Mouse (Mus musculus) liver, embryonic 13.5 days (tissue): ENCODE results near the gene Olfr1233. TPM values are rescaled to one million over a fixed set of nuclear protein-coding genes. Genes with fewer than 3 reads are reported as not detected.

Experiments
- ATAC-seq: fragments of 200-750 bp; cut with Nextera tagmentation; 2 replicates; pipeline ENCODE4 v1.8.0; 2017; ENCODE audit warnings: low read depth, mild to moderate bottlenecking, moderate number of reproducible peaks, moderate library complexity
- DNase-seq: peaks from one replicate; pipeline ENCODE4 v3.0.0; 2022
- H3K27ac ChIP-seq: fragments of 300-500 bp; sonication (generic); 2 replicates; pipeline ENCODE4 v1.5.1; 2015; ENCODE audit warnings: moderate library complexity, mild to moderate bottlenecking, inconsistent platforms
- H3K27me3 ChIP-seq: fragments of 300-500 bp; sonication (generic); 2 replicates; pipeline ENCODE4 v1.6.1; 2015; ENCODE audit warnings: mild to moderate bottlenecking, inconsistent platforms
- H3K36me3 ChIP-seq: fragments of 300-500 bp; sonication (generic); 2 replicates; pipeline ENCODE4 v1.6.1; 2015; ENCODE audit warnings: mild to moderate bottlenecking, inconsistent platforms
- H3K4me1 ChIP-seq: fragments of 300-500 bp; sonication (generic); replicated peaks from 2 replicates; pipeline ENCODE4 v1.6.1; 2015; ENCODE audit warnings: inconsistent platforms
- H3K4me2 ChIP-seq: fragments of 300-500 bp; sonication (generic); 2 replicates; pipeline ENCODE4 v1.6.1; 2015; ENCODE audit warnings: inconsistent platforms, mild to moderate bottlenecking, moderate library complexity
- H3K4me3 ChIP-seq: fragments of 300-500 bp; sonication (generic); replicated peaks from 2 replicates; pipeline ENCODE4 v1.5.1; 2015; ENCODE audit warnings: mild to moderate bottlenecking, inconsistent platforms
- H3K9ac ChIP-seq: fragments of 300-500 bp; sonication (generic); 2 replicates; pipeline ENCODE4 v1.6.1; 2015; ENCODE audit warnings: mild to moderate bottlenecking, inconsistent platforms
- H3K9me3 ChIP-seq: fragments of 300-500 bp; sonication (generic); replicated peaks from 2 replicates; pipeline ENCODE4 v1.6.1; 2016; ENCODE audit warnings: inconsistent platforms
- WGBS: fragments of 180-500 bp; shearing (Covaris S2); methylation state at CpG from one replicate; pipeline ENCODE4 v1.1.7; 2015; ENCODE audit not compliant: insufficient replicate concordance; 5-methylcytosine and 5-hydroxymethylcytosine counted together
- polyA plus RNA-seq: library from polyadenylated mRNA; unstranded; fragments of >200 nt; fragmentation: Nextera tagmentation; extraction: Ambion mirVana; gene quantifications from 2 replicates; pipeline ENCODE4 v1.2.1, GENCODE M21; 2015

Olfr1233 gene
- polyA plus RNA-seq, result not detected in 2 replicates

DNA sequence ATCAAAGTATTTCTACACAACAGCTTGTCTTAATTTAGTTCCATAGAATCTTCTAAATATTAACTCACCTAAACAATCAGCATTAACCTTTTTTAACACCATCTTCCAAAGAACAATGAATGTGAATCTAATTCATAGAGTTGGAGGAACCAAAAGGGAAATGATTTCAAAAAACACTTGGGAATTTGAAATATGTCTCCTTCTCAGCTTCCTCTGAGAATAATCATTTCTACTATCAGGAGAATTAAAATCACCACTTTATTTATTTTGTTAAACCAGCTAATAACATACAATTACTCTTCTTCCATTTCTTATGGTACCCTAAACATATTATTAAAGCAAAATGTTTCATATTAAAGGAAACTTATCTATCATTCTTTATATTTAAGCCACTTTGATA, at the start of gene Olfr1233:
Olfr1233 (minus strand) TSS at position 101 of the 400 bp plus-strand sequence.
- no peak for ATAC-seq
- DNase-seq, result no peak
- Histone ChIP-seq H3K36me3 (no peaks in the 10 kb centered on the region), H3K9ac (no peak within 1 kb of the TSS), H3K9me3 (no peaks in the 10 kb centered on the region), H3K27ac (no peak within 1 kb of the TSS), H3K4me2 (no peak within 1 kb of the TSS), H3K4me1 (no peaks in the 10 kb centered on the region), H3K4me3 (no peak within 1 kb of the TSS), H3K27me3 (no peaks in the 10 kb centered on the region)

DNA sequence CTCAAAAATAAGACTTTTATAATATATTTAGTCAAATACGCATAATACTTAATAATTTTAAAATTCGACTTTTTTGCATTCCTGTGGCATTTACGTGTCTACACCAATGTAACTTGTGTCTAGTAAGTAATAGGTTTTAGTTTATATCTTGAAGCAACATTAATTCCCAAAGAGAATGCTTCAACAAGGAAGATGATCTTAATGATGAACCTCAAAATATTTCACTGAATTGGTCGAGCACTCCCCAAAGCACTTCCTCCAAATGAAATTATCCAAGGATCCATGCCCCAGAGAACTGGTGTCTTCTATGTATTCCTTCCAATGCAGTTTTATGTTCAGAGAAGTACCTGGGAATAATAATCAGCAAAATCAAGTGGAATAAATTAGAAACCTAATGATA, 22.6 kb upstream of the Olfr1233 start, which contains the start of gene Olfr1234:
Olfr1234 (minus strand) TSS at position 101 of the 400 bp plus-strand sequence.
- H3K4me2 ChIP-seq, result no peak within 1 kb of the TSS
- H3K4me3 ChIP-seq, result no peak within 1 kb of the TSS
- H3K27me3 ChIP-seq, result no peaks in the 10 kb centered on the region
- DNase-seq (no peak), ATAC-seq (no peak)
- no peaks in the 10 kb centered on the region for H3K9me3 ChIP-seq
- H3K9ac ChIP-seq, result no peak within 1 kb of the TSS
- 64% methylated on average over 4 of the region's 4 CpGs for WGBS
- H3K4me1 ChIP-seq, result no peaks in the 10 kb centered on the region
- H3K36me3 ChIP-seq, result no peaks in the 10 kb centered on the region
- no peak within 1 kb of the TSS for H3K27ac ChIP-seq

DNA sequence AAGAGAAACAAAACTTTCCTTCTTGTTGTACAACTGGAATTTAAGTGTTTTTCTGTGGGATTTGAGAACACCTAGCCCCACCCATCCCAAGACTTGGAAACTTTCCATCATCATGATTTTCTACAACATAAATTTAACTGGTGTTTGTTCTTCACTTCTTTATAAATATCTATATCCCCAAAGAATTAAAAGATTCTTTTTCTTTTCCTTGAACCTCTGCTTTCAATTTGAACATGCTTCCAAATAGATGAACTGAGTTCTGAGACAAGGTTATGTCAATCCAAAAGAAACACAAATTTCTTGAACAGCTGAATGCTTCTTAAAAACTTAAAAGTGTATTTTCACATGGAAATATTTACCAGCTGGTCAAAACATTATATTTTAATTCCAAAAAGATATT, 12.6 kb downstream of the Olfr1233 start, which contains the start of gene Olfr1232:
Olfr1232 (minus strand) TSS at position 101 of the 400 bp plus-strand sequence.
- no peak within 1 kb of the TSS for H3K4me2 ChIP-seq
- DNase-seq (no peak), ATAC-seq (no peak)
- no peaks in the 10 kb centered on the region for H3K4me1 ChIP-seq
- H3K9me3 ChIP-seq, result no peaks in the 10 kb centered on the region
- H3K27me3 ChIP-seq, result no peaks in the 10 kb centered on the region
- no peak within 1 kb of the TSS for H3K27ac ChIP-seq
- H3K36me3 ChIP-seq, result no peaks in the 10 kb centered on the region
- H3K4me3 ChIP-seq, result no peak within 1 kb of the TSS
- no peak within 1 kb of the TSS for H3K9ac ChIP-seq

DNA sequence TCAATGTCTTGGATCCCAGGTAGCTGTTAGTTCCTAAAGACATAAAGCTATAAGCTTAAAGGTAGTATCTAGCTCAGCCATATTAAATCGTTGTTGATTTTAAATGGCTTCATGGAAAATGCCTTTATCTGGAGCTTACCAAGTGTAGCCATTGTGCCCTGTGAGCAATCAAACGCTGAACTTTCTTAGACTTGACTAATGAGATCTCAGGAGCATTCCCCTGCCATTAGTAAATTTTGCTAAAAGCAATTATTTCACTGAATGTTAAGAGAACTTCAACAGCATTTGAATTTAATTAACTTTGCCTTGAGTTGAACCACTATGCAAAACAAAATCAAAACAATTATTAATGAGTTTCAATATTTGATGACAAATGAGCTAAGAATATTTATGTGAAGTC, 35.2 kb downstream of the Olfr1233 start, which contains the start of gene Olfr1231:
Olfr1231 (minus strand) TSS at position 101 of the 400 bp plus-strand sequence.
- no peak within 1 kb of the TSS for H3K4me3 ChIP-seq
- no peak within 1 kb of the TSS for H3K4me2 ChIP-seq
- ATAC-seq, result no peak
- H3K9me3 ChIP-seq, result no peaks in the 10 kb centered on the region
- H3K9ac ChIP-seq, result no peak within 1 kb of the TSS
- H3K4me1 ChIP-seq, result no peaks in the 10 kb centered on the region
- WGBS, result 46% methylated on average over 2 of the region's 2 CpGs
- H3K27ac ChIP-seq, result no peak within 1 kb of the TSS
- no peak for DNase-seq
- H3K27me3 ChIP-seq, result no peaks in the 10 kb centered on the region
- no peaks in the 10 kb centered on the region for H3K36me3 ChIP-seq

DNA sequence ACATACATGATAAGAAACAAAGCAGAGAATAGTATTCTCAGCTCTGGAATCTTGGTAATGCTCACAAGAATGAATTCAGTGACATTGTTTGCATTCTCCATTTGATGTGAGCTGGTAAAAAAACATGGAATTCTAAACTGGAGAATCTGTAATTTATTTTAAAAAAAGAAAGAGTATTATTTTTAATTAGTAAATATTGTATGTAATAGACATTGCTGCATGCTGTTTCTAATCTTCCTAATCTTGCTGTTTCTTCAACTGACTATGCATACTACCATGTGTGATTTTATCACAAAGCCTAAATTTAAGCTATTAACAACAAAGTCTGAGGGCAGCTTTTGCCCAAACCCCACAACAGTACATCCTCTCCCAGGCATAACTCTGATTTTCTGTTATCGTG, 45.0 kb downstream of the Olfr1233 start, which contains the start of gene Olfr1230:
Olfr1230 (minus strand) TSS at position 101 of the 400 bp plus-strand sequence.
- no peak for DNase-seq
- Histone ChIP-seq H3K4me3 (no peak within 1 kb of the TSS), H3K9me3 (no peaks in the 10 kb centered on the region), H3K27me3 (no peaks in the 10 kb centered on the region), H3K9ac (no peak within 1 kb of the TSS), H3K4me1 (no peaks in the 10 kb centered on the region), H3K36me3 (no peaks in the 10 kb centered on the region), H3K4me2 (no peak within 1 kb of the TSS), H3K27ac (no peak within 1 kb of the TSS)
- 63% methylated on average over 1 of the region's 1 CpGs for WGBS
- no peak for ATAC-seq

DNA sequence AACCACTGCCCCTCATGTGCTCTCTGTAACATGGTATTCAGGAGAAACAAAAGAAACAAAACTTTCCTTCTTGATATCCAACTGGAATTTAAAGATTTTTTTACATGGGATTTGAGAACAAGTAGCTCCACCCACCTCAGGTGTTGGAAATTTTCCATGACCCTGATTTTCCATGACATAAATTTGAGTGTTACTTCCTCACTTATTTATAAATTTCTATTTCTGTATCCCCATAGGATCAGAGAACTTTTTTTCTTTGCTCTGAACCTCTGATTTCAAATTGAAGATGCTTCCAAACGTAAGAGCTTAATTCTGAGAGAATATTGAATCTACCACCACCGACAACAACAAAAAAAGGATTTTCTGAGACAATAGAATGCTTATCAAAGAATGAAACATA, 54.3 kb downstream of the Olfr1233 start, which contains the start of gene Olfr1229:
Olfr1229 (minus strand) TSS at position 101 of the 400 bp plus-strand sequence.
- Histone ChIP-seq H3K9ac (no peak within 1 kb of the TSS), H3K4me3 (no peak within 1 kb of the TSS), H3K9me3 (no peaks in the 10 kb centered on the region), H3K27ac (no peak within 1 kb of the TSS), H3K4me2 (no peak within 1 kb of the TSS), H3K4me1 (no peaks in the 10 kb centered on the region), H3K27me3 (no peaks in the 10 kb centered on the region), H3K36me3 (no peaks in the 10 kb centered on the region)
- 57% methylated on average over 2 of the region's 2 CpGs for WGBS
- DNase-seq (no peak), ATAC-seq (no peak)

Other genes starting within 250 kb of the Olfr1233 start
- gene Olfr1220, start 235.6 kb downstream of the Olfr1233 start, polyA plus RNA-seq, result not detected in 2 replicates
- gene Olfr1221, start 225.1 kb downstream of the Olfr1233 start, polyA plus RNA-seq, result not detected in 2 replicates
- gene Olfr1222, start 209.3 kb downstream of the Olfr1233 start, polyA plus RNA-seq, result not detected in 2 replicates
- not detected in 2 replicates for gene Olfr1223, start 190.8 kb downstream of the Olfr1233 start, polyA plus RNA-seq
- not detected in 2 replicates for gene Olfr1224-ps1, start 178.3 kb downstream of the Olfr1233 start, polyA plus RNA-seq
- not detected in 2 replicates for gene Olfr1225, start 167.7 kb downstream of the Olfr1233 start, polyA plus RNA-seq
- gene Olfr1226, start 142.3 kb downstream of the Olfr1233 start, polyA plus RNA-seq, result not detected in 2 replicates
- gene Olfr1228, start 88.3 kb downstream of the Olfr1233 start, polyA plus RNA-seq, result not detected in 2 replicates
- not detected in 2 replicates for gene Olfr1229, start 54.4 kb downstream of the Olfr1233 start, polyA plus RNA-seq
- not detected in 2 replicates for gene Olfr1230, start 45.1 kb downstream of the Olfr1233 start, polyA plus RNA-seq
- not detected in 2 replicates for gene Olfr1231, start 35.3 kb downstream of the Olfr1233 start, polyA plus RNA-seq
- gene Olfr1232, start 12.7 kb downstream of the Olfr1233 start, polyA plus RNA-seq, result not detected in 2 replicates
- gene Olfr1234, start 22.5 kb upstream of the Olfr1233 start, polyA plus RNA-seq, result not detected in 2 replicates
- gene Olfr1238, start 67.3 kb upstream of the Olfr1233 start, polyA plus RNA-seq, result not detected in 2 replicates
- gene Olfr1239, start 78.0 kb upstream of the Olfr1233 start, polyA plus RNA-seq, result not detected in 2 replicates
- gene Olfr1240, start 100.6 kb upstream of the Olfr1233 start, polyA plus RNA-seq, result not detected in 2 replicates
- gene Olfr1241, start 144.7 kb upstream of the Olfr1233 start, polyA plus RNA-seq, result not detected in 2 replicates
- not detected in 2 replicates for gene Olfr1242, start 155.9 kb upstream of the Olfr1233 start, polyA plus RNA-seq
- gene Olfr1243, start 189.1 kb upstream of the Olfr1233 start, polyA plus RNA-seq, result not detected in 2 replicates
- not detected in 2 replicates for gene Olfr1245, start 236.0 kb upstream of the Olfr1233 start, polyA plus RNA-seq